Mouse (Mus musculus) lung, postnatal 0 days (tissue): ENCODE results near the gene Gcdh.

ENCODE experiments used
- CTCF ChIP-seq: IDR thresholded peaks from 2 replicates; pipeline ENCODE4 v1.5.1; 2016; ENCODE audit warnings: antibody characterized with exemption, mild to moderate bottlenecking
- EP300 ChIP-seq: IDR thresholded peaks from 2 replicates; pipeline ENCODE4 v1.6.1; 2016; ENCODE audit warnings: antibody characterized with exemption, mild to moderate bottlenecking, control low read depth

- no peak for TF ChIP-seq EP300
- TF ChIP-seq CTCF: no peak
These were observed 52.2 kb downstream of the Gcdh start for GRCm38 (mm10) chr8:84841514-84841913.
